Mouse (Mus musculus) embryonic facial prominence, embryonic 14.5 days (tissue): ENCODE data around the gene March7. TPM values are rescaled to one million over a fixed set of nuclear protein-coding genes. Genes with fewer than 3 reads are reported as not detected.

Experiments used
- ATAC-seq: fragments of 200-750 bp; cut with Nextera tagmentation; 2 replicates; pipeline ENCODE4 v1.8.0; 2017; ENCODE audit warnings: low read depth, moderate number of reproducible peaks, moderate TSS enrichment
- DNase-seq: peaks from one replicate; pipeline ENCODE4 v3.0.0-alpha.2; 2015; ENCODE audit warnings: low spot score
- H3K27ac ChIP-seq: fragments of 300-500 bp; sonication (generic); replicated peaks from 2 replicates; pipeline ENCODE4 v1.5.1; 2014; ENCODE audit warnings: low read depth, mild to moderate bottlenecking, low read length, moderate library complexity
- H3K27me3 ChIP-seq: fragments of 300-500 bp; sonication (generic); replicated peaks from 2 replicates; pipeline ENCODE4 v1.6.1; 2014; ENCODE audit warnings: low read length; ENCODE audit not compliant: control insufficient read depth, insufficient read depth
- H3K36me3 ChIP-seq: fragments of 300-500 bp; sonication (generic); 2 replicates; pipeline ENCODE4 v1.6.1; 2014; ENCODE audit warnings: low read length, mixed read lengths; ENCODE audit not compliant: control insufficient read depth, insufficient read depth
- H3K4me1 ChIP-seq: fragments of 300-500 bp; sonication (generic); 2 replicates; pipeline ENCODE4 v1.6.1; 2014; ENCODE audit warnings: antibody characterized with exemption, low read length; ENCODE audit not compliant: control insufficient read depth, insufficient read depth
- H3K4me2 ChIP-seq: fragments of 300-500 bp; sonication (generic); 2 replicates; pipeline ENCODE4 v1.6.1; 2014; ENCODE audit warnings: low read depth, mild to moderate bottlenecking, low read length, moderate library complexity, mixed read lengths
- H3K4me3 ChIP-seq: fragments of 300-500 bp; sonication (generic); 2 replicates; pipeline ENCODE4 v1.5.1; 2014; ENCODE audit warnings: low read depth, mild to moderate bottlenecking, low read length
- H3K9ac ChIP-seq: fragments of 300-500 bp; sonication (generic); 2 replicates; pipeline ENCODE4 v1.6.1; 2014; ENCODE audit warnings: low read depth, mild to moderate bottlenecking, low read length, moderate library complexity, mixed read lengths
- H3K9me3 ChIP-seq: fragments of 300-500 bp; sonication (generic); 2 replicates; pipeline ENCODE4 v1.6.1; 2016; ENCODE audit warnings: low read length; ENCODE audit not compliant: control insufficient read depth
- WGBS: fragments of 180-500 bp; shearing (Covaris S2); extraction: QIAGEN DNeasy Blood & Tissue Kit; methylation state at CpG from one replicate; pipeline ENCODE4 v1.1.7; 2014; 5-methylcytosine and 5-hydroxymethylcytosine counted together
- polyA plus RNA-seq: library from polyadenylated mRNA; unstranded; fragments of >200 nt; fragmentation: Nextera tagmentation; extraction: Ambion mirVana; gene quantifications from 2 replicates; pipeline ENCODE4 v1.2.1, GENCODE M21; 2014

The March7 gene
- polyA plus RNA-seq, 1 experiment from 2014 or later, result 65.7 TPM

GRCm38 (mm10) chr2:60284467-60284821, 74.8 kb downstream of the March7 start, which contains the start of gene Cd302:
Cd302 (minus strand) TSS chr2:60284488.
- 62% methylated on average over 4 of the region's 4 CpGs for WGBS
- DNase-seq (no peak), ATAC-seq (no peak)
- Histone ChIP-seq H3K4me1 (peaks cover 7% of the 10 kb centered on the region), H3K27me3 (no peaks in the 10 kb centered on the region), H3K27ac (peak within 1 kb of the TSS; percentile 61), H3K4me3 (peak within 1 kb of the TSS; percentile 57), H3K36me3 (no peaks in the 10 kb centered on the region), H3K9me3 (no peaks in the 10 kb centered on the region), H3K4me2 (peak within 1 kb of the TSS; percentile 97), H3K9ac (peak within 1 kb of the TSS; percentile 72)

GRCm38 (mm10) chr2:60285107-60285617, 75.5 kb downstream of the March7 start:
- H3K36me3 ChIP-seq, result no peaks in the 10 kb centered on the region
- no peak overlapping the region for H3K4me2 ChIP-seq
- H3K4me1 ChIP-seq, result peaks cover 7% of the 10 kb centered on the region
- 91% methylated on average over 8 of the region's 8 CpGs for WGBS
- ATAC-seq, result no peak
- H3K9ac ChIP-seq, result no peak overlapping the region
- H3K27ac ChIP-seq, result no peak overlapping the region
- no peaks in the 10 kb centered on the region for H3K27me3 ChIP-seq
- H3K9me3 ChIP-seq, result no peaks in the 10 kb centered on the region
- no peak for DNase-seq
- no peak overlapping the region for H3K4me3 ChIP-seq

GRCm38 (mm10) chr2:60288606-60289005, 78.9 kb downstream of the March7 start:
- WGBS, result 81% methylated on average over 4 of the region's 4 CpGs
- Histone ChIP-seq H3K27me3 (no peaks in the 10 kb centered on the region), H3K9ac (no peak overlapping the region), H3K9me3 (no peaks in the 10 kb centered on the region), H3K36me3 (no peaks in the 10 kb centered on the region), H3K27ac (no peak overlapping the region), H3K4me2 (no peak overlapping the region), H3K4me3 (no peak overlapping the region), H3K4me1 (no peaks in the 10 kb centered on the region)
- ATAC-seq (no peak), DNase-seq (no peak)

GRCm38 (mm10) chr2:60289451-60289850, 79.8 kb downstream of the March7 start:
- 77% methylated on average over 1 of the region's 1 CpGs for WGBS
- Histone ChIP-seq H3K27ac (no peak overlapping the region), H3K9me3 (no peaks in the 10 kb centered on the region), H3K36me3 (no peaks in the 10 kb centered on the region), H3K4me2 (no peak overlapping the region), H3K27me3 (no peaks in the 10 kb centered on the region), H3K9ac (no peak overlapping the region), H3K4me3 (no peak overlapping the region), H3K4me1 (no peaks in the 10 kb centered on the region)
- ATAC-seq, result no peak
- DNase-seq, result no peak

- DNase-seq (no peak), ATAC-seq (no peak)
- Histone ChIP-seq H3K4me2 (no peak overlapping the region), H3K9me3 (0 out of 2 replicates have a peak, but pooled peaks cover 6% of the 10 kb centered on the region), H3K27ac (no peak overlapping the region), H3K36me3 (no peaks in the 10 kb centered on the region), H3K27me3 (no peaks in the 10 kb centered on the region), H3K9ac (no peak overlapping the region), H3K4me3 (no peak overlapping the region), H3K4me1 (no peaks in the 10 kb centered on the region)
- WGBS, result 78% methylated on average over 4 of the region's 4 CpGs
These were observed 81.7 kb downstream of the March7 start for GRCm38 (mm10) chr2:60291381-60291780.

- H3K27me3 ChIP-seq, result no peaks in the 10 kb centered on the region
- WGBS, result 79% methylated on average over 3 of the region's 3 CpGs
These were observed 88.6 kb downstream of the March7 start for GRCm38 (mm10) chr2:60298266-60298665.

GRCm38 (mm10) chr2:60299323-60299722, 89.6 kb downstream of the March7 start:
- Histone ChIP-seq H3K4me2 (no peak overlapping the region), H3K36me3 (no peaks in the 10 kb centered on the region), H3K4me1 (no peaks in the 10 kb centered on the region), H3K27me3 (no peaks in the 10 kb centered on the region), H3K4me3 (no peak overlapping the region), H3K9ac (no peak overlapping the region), H3K9me3 (0 out of 2 replicates have a peak, but pooled peaks cover 6% of the 10 kb centered on the region), H3K27ac (no peak overlapping the region)
- 95% methylated on average over 2 of the region's 2 CpGs for WGBS
- ATAC-seq, result no peak
- DNase-seq, result no peak

More at GRCm38 (mm10) chr2:60298266-60298665, 88.6 kb downstream of the March7 start:
- H3K4me1 ChIP-seq, result no peaks in the 10 kb centered on the region
- ATAC-seq (no peak), DNase-seq (no peak)
- H3K4me3 ChIP-seq, result no peak overlapping the region
- no peak overlapping the region for H3K9ac ChIP-seq
- H3K36me3 ChIP-seq, result no peaks in the 10 kb centered on the region
- H3K4me2 ChIP-seq, result no peak overlapping the region
- H3K9me3 ChIP-seq, result 0 out of 2 replicates have a peak, but pooled peaks cover 6% of the 10 kb centered on the region
- no peak overlapping the region for H3K27ac ChIP-seq

Other genes starting within 250 kb of the March7 start
- 44.1 and 48.4 TPM in 2 replicates for gene Baz2b, start within 50 bp of the March7 start, polyA plus RNA-seq
- gene Cd302, start 74.6 kb downstream of the March7 start, polyA plus RNA-seq, result 55.2 and 57.0 TPM in 2 replicates
- 1.1 and 1.2 TPM in 2 replicates for gene Ly75, start 173.4 kb downstream of the March7 start, polyA plus RNA-seq